Mouse (Mus musculus) frontal cortex, postnatal 36 days (tissue): ENCODE measurements at regions not wholly inside any gene's neighbourhood (a gene's known extent, or its start where the extent isn't known, plus 50 kb on each side); places are given as distances from the start of the nearest gene placed in this dataset.

ENCODE experiments used
- DNase-seq, 2 experiments: peaks; one replicate each; pipeline ENCODE4 v3.0.0; 2022; ENCODE audit warnings: low spot score in 2 of 2

- no peak for DNase-seq
Measured at GRCm38 (mm10) chr14:25401104-25401963, 57.7 kb upstream of the Zmiz1 start.

GRCm38 (mm10) chr14:25402409-25402808 is 56.6 kb upstream of the Zmiz1 start:
- DNase-seq = no peak

GRCm38 (mm10) chr14:25405191-25405590 is 53.8 kb upstream of the Zmiz1 start:
- DNase-seq = no peak

GRCm38 (mm10) chr14:25406059-25406458 is 52.9 kb upstream of the Zmiz1 start:
- DNase-seq = no peak

- DNase-seq = no peak
Measured at GRCm38 (mm10) chr14:25406613-25407012, 52.4 kb upstream of the Zmiz1 start.

- DNase-seq = no peak
Measured at GRCm38 (mm10) chr14:25407111-25407510, 51.9 kb upstream of the Zmiz1 start.
